Mouse (Mus musculus) bone marrow macrophage, adult 2 months (primary cell): ENCODE measurements around the gene Ank. TPM values are rescaled to one million over a fixed set of nuclear protein-coding genes. Genes with fewer than 3 reads are reported as not detected.

Source experiments
- H3K27ac ChIP-seq: 2 replicates; pipeline ENCODE4 v1.5.1; 2012; ENCODE audit warnings: low read depth, low read length; ENCODE audit not compliant: insufficient read depth
- H3K4me1 ChIP-seq: 2 replicates; pipeline ENCODE4 v1.6.1; 2012; ENCODE audit warnings: low read length; ENCODE audit not compliant: control insufficient read depth, insufficient read depth
- H3K4me3 ChIP-seq: 2 replicates; pipeline ENCODE4 v1.5.1; 2012; ENCODE audit warnings: mild to moderate bottlenecking, low read length, moderate library complexity; ENCODE audit not compliant: insufficient read depth
- CTCF ChIP-seq: IDR thresholded peaks from 2 replicates; pipeline ENCODE4 v1.5.1; 2012; ENCODE audit warnings: low read depth, mild to moderate bottlenecking, low read length, moderate library complexity
- POLR2A ChIP-seq: IDR thresholded peaks from 2 replicates; pipeline ENCODE4 v1.6.1; 2012; ENCODE audit warnings: mild to moderate bottlenecking, low read depth, low read length, borderline replicate concordance
- polyA plus RNA-seq: library from polyadenylated mRNA; stranded (reverse); fragments of >200 nt; gene quantifications from 2 replicates; pipeline ENCODE4 v1.2.4, GENCODE M21; 2012; ENCODE audit not compliant: missing spikeins, insufficient read depth, insufficient read length

The Ank gene
- polyA plus RNA-seq, 1 experiment, result 65.5 TPM

DNA sequence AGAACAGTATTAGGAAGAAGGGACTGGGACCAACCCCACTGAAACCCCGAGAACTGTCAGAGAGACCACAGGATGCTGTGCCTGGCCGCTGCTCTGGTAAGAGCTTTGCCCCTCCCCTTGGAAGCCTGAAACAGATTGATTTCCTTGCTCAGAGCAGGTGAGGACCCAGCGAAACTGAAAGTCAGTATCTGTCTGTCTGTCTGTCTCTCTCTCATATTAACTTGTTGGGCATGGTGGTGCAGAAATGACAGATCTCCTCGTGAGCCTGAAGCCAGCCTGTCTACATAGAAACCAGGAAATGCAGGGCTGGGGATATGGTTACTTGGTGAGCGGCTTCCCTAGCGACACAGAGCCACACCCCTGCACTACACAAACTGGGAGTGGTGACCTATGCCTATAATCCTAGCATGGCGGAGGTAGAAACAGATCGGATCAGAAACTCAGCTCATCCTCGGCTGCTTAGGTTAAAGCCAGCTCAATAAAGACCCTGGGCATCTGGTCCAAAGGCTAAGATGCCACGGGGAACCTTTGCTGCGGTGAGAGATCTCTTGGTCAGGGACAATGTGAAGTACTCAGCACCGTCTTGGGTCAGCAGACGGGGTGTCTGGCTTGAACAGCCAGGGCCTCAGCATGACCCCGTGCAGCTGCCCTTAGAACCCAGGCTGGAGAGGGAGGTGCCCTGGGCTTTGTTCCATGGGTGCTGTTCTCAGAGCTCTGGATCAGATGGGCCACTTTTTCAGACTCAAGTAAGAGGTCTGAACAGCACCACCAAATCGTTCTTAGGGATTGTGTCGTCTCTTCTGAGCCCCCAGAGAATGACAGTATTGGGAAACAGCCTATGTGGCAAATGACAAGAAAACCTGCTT, 111.7 kb downstream of the Ank start:
- no peaks in the 10 kb centered on the region; the same call in 1 of the 2 replicates for H3K4me1 ChIP-seq
- TF ChIP-seq POLR2A, result no peak
- TF ChIP-seq CTCF, result no peak
- no peak overlapping the region for H3K4me3 ChIP-seq
- no peak overlapping the region for H3K27ac ChIP-seq

DNA sequence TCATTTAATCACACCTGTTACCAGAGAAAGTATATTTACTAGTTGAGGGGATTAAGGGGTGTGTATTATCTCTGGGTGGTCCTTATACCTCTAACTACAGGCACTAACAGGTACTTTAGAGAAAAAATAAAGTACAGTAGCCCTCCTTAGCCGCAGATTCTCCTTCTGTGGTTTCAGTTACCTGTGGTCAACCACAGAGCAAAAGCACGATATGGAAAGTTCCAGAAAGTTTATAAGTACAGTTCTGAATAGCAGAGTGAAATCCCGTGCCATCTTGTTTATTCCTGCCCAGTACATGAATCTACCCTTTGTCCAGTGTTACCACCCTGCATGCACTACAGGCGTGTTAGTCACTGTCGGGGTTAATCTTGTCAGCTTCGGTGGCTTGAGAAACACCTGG, 112.4 kb downstream of the Ank start:
- TF ChIP-seq CTCF, result no peak
- TF ChIP-seq POLR2A, result no peak
- H3K27ac ChIP-seq, result no peak overlapping the region
- H3K4me1 ChIP-seq, result no peaks in the 10 kb centered on the region; the same call in 1 of the 2 replicates
- H3K4me3 ChIP-seq, result no peak overlapping the region

DNA sequence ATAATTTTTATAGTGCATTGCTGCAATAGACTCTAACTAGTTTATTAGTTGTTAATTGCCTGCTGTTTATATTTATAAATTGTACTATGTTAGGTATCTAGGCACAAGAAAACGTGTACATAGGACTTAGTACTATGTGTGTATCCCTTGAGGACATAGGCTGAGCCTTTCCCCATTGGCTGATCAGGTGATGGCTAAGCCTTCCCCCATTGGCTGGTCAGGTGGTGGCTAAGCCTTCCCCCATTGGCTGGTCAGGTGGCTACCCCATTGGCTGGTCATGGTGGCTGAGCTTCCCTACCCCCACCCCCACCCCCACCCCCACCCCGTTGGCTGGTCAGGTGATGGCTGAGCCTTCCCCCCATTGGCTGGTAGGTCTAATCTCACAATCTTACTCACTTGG, 113.4 kb downstream of the Ank start:
- Histone ChIP-seq H3K27ac (no peak overlapping the region), H3K4me3 (no peak overlapping the region), H3K4me1 (no peaks in the 10 kb centered on the region; the same call in 1 of the 2 replicates)
- TF ChIP-seq POLR2A (no peak), CTCF (no peak)

DNA sequence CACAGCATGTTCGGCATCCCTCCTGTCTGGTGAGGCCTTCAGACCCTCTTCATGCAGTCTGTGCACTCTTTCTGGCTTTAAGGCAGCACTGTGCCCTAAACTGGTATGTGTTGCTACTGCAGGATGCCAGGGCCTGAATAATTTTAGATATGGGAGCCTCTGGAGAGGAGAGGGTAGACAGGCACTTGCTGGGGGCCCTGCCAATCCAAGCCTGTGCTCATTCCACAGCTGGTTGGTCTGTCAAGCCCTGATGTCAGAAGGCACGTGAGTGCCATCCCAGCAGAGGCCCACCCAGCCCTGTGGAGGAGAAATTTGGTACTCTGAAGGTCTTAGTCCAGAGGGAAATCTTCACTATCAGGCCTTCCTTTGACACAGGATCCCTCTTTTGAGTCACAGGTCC, 114.3 kb downstream of the Ank start:
- H3K4me1 ChIP-seq, result no peaks in the 10 kb centered on the region; the same call in 1 of the 2 replicates
- H3K27ac ChIP-seq, result no peak overlapping the region
- TF ChIP-seq CTCF, result no peak
- no peak for TF ChIP-seq POLR2A
- no peak overlapping the region for H3K4me3 ChIP-seq

DNA sequence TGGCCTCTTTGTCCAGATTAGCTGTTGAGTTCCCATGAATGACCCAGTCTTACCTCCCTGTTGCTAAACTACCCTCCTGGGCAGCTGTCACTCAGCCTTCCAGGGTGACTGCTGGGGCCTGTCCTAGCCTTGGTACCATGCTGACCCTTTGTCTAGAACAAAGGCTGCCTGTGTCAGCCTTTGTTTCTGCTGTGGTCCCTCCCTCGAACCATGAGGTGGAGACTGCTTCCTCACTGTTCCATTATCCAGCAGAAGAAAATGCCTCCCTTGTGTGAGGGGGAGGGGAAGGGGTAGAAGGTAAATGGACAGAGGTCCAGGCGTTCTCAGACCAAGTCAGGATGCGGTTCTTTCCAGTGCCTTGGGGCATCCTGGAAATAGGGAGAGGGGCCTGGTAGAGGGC, 115.2 kb downstream of the Ank start:
- H3K27ac ChIP-seq, result no peak overlapping the region
- no peaks in the 10 kb centered on the region; the same call in 1 of the 2 replicates for H3K4me1 ChIP-seq
- H3K4me3 ChIP-seq, result no peak overlapping the region
- TF ChIP-seq CTCF, result no peak
- TF ChIP-seq POLR2A, result no peak

DNA sequence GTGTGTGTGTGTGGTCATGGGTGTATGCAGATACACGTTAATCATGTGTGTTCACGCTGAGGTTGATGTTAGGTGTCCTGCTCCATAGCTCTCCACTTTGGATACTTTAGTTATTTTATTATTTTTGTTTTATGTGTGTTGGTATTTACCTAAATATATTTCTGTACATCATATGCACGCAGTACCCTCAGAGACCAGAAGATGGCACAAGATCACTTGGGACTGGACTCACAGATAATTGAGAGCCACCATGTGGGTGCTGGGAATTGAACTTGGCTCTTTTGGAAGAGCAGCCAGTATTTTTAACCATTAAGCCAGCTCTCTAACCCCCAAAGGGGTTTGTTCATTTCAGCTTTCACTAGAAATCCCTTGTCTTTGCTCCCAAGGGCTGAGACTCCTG, 116.0 kb downstream of the Ank start:
- Histone ChIP-seq H3K27ac (no peak overlapping the region), H3K4me1 (no peaks in the 10 kb centered on the region; the same call in 1 of the 2 replicates), H3K4me3 (no peak overlapping the region)
- TF ChIP-seq POLR2A (no peak), CTCF (no peak)

DNA sequence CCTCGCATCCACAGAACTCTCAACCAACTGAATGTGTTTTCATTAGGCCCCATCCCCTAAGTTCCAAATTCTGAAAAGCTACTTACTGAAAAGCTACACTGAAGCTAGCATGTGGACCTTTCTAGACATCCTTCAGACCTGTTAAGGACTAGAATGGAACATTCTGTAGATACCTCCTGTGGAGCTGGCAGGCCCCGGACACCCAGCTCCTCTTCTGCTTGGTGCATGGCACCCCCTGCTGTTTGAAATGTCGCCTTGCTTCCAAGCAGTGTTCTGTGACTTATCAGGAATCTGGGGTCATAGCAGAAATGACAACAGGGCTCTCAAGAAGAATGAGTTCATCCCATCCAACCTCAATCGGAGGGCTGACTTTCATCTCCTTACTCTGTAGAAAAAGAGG, 116.6 kb downstream of the Ank start:
- Histone ChIP-seq H3K4me3 (no peak overlapping the region), H3K27ac (no peak overlapping the region), H3K4me1 (no peaks in the 10 kb centered on the region; the same call in 1 of the 2 replicates)
- TF ChIP-seq CTCF (peak; percentile 28; the same call in 1 of the 2 replicates), POLR2A (no peak)

DNA sequence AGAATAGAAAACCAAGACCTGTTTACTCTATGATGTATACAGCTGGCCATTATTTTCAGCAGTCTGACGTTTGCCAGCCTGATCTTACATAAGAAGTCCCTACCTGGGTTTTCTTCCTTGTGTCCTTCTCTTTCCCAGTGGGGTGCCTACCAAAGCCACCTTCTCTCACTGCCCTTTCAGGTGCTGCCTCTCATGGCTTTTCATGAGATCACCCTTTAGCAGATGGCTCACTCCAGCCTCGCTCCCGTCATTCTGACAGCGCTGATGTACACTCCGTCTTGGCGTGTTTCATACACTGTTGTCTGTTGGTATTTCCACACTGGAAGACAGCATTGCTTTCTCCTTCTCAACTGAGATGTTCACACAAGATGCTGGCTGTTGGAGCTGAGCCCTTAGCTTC, 117.1 kb downstream of the Ank start:
- Histone ChIP-seq H3K4me3 (no peak overlapping the region), H3K27ac (no peak overlapping the region), H3K4me1 (no peaks in the 10 kb centered on the region; the same call in 1 of the 2 replicates)
- no peak for TF ChIP-seq POLR2A
- no peak for TF ChIP-seq CTCF

DNA sequence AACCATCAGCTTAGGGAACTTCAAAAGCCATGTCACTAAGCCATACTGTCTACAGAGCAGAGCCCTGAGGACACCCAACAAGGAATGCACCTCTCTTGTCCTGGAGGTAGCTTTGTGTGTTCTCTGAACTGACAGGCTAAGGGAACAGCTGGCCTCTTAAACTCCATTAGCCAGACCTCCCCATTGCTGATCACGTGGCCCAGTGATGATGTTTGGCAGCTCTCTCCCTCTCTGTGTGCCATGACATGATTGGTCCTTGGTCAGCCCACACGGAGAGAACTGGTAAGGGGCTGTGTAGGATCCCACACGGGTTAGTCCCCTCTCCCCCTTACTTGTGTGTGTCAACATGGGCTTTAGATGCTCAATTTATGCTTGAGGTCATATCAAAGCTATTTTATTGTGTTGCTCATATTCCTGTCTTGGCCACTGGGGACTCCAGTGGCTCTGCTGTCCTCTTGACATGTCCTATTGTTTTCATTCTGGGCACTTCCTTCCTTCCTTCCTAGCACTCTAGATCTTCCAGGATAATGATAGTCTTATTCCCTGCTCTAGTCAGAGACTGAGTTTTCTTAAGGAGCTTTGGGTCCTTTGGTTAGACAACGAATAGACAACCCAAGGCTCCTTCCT, 119.1 kb downstream of the Ank start:
- H3K27ac ChIP-seq, result no peak overlapping the region
- H3K4me3 ChIP-seq, result no peak overlapping the region
- TF ChIP-seq POLR2A (no peak), CTCF (no peak)
- peaks cover 13% of the 10 kb centered on the region for H3K4me1 ChIP-seq

DNA sequence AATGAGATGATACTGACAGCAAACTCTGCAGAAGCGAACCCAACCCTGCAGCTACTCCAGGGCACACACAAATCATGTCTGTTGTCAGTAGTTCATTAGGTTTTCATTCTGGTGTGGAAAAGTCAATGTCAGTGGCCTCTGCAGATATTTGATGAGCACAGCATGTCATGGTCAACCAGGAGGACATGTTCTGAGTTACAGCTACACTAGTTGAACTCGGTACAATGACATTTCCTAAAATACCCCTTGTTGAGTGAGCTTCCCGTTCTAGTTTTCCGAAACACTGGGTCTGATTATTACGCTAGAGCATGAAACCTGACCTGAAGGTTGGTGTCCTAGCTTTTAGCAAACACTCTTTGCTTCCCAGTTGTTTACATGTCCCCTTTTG, 119.6 kb downstream of the Ank start:
- no peak overlapping the region for H3K27ac ChIP-seq
- no peak overlapping the region for H3K4me3 ChIP-seq
- no peak for TF ChIP-seq POLR2A
- no peak for TF ChIP-seq CTCF
- H3K4me1 ChIP-seq, result peaks cover 13% of the 10 kb centered on the region
